Mouse (Mus musculus) gastrocnemius, postnatal 4 days (tissue): ENCODE measurements around the gene Ugt2b5. TPM values are rescaled to one million over a fixed set of nuclear protein-coding genes. Genes with fewer than 3 reads are reported as not detected.
"Not testable (repeated sequence)": the region's sequence is repeated elsewhere in the genome, so short reads cannot be mapped to it uniquely, and the experiment has no call there.

Experiments used
- DNase-seq, 2 experiments: peaks; one replicate each; pipeline ENCODE4 v3.0.0; 2021 to 2022; ENCODE audit warnings: low spot score in 2 of 2, mixed read lengths in 2 of 2
- long read RNA-seq, 2 experiments: library from polyadenylated mRNA; stranded (forward); transcript quantifications; one replicate each; pipeline ENCODE4 v2.0.0; 2021
- total RNA-seq, 2 experiments: library from RNA; stranded (reverse); gene quantifications; 2 replicates each; pipeline ENCODE4 v1.2.3; 2021

The Ugt2b5 gene
- total RNA-seq: under 1 TPM in 1 of 2 experiments, not detected in 1; 0.18 TPM
- long read RNA-seq, experiment 1: 0 reads
- long read RNA-seq, experiment 2: 0 reads

DNA sequence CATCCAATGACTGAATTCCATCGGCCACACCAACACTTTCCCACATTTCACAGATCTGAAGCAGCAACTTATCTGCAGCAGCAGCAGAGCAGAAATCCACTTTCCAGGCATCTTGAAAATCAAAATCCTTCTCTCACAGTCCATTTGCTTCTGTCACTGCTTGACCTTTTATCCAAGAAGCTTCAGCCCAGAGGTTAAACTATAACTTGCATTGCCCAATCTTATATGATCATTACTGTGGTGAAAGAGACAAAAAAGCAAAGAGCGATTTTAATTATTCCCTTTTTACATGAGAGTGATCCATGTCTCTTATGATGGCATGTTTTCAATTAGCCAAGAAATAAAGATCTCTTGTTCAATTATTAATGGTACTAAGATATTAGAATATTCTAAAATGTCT is at the start of gene Ugt2b5:
Ugt2b5 (minus strand) TSS at position 123 of the 400 bp plus-strand sequence.
- not testable (repeated sequence) for DNase-seq

GRCm38 (mm10) chr5:87175780-87176179 is 35.7 kb upstream of the Ugt2b5 start:
- not testable (repeated sequence) for DNase-seq

DNA sequence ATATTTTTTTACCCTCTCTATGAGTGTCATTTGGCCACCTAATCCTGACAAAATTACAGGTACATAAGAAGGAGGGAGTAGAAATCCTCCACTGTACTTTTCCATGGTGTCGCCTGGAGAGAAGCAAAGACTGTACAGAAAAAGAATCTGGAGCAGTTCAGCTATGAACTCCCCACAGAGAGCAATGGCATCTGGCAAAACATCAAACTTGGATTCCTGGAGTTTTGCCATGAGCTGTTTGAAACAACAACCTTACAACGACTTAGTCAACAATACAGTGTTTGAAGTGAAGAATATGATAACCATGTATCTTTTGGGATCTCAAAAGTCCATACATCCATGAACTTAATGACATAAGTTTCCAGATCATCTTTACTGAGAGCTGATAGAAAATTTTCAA is 34.6 kb upstream of the Ugt2b5 start:
- DNase-seq: no peak

DNA sequence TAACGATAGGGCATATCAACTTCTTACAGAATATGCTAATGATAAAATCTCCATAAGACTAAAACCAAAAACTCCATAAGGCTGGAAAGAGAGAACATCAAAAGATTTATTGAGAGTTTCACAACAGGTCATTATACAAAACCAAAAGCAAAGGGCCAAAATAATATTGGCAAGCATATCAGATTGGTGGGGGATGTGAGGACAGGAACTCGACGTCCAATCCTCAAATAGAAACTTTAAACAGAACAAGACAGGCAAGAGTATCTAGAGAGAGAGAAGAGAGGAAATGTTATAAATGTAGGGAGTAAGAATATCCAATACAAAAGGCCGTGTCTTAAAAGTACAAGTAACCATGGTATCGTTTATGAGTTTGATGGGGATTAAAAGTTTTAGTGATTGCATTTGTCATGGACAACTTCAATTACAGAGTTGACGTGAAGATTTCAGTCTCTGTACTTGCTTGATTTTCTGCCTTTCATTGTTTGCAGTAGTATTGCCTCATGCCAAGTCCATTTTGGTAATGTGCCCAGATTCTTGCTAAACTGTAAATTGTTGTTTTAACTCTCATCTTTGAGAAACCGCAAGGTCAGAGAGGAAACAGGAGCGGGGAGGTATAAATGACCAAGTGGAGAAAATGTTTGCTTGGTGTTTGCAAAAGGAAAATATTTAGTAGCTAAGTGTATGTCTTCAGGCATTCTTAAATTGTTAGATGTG is 7.8 kb upstream of the Ugt2b5 start:
- no peak for DNase-seq

DNA sequence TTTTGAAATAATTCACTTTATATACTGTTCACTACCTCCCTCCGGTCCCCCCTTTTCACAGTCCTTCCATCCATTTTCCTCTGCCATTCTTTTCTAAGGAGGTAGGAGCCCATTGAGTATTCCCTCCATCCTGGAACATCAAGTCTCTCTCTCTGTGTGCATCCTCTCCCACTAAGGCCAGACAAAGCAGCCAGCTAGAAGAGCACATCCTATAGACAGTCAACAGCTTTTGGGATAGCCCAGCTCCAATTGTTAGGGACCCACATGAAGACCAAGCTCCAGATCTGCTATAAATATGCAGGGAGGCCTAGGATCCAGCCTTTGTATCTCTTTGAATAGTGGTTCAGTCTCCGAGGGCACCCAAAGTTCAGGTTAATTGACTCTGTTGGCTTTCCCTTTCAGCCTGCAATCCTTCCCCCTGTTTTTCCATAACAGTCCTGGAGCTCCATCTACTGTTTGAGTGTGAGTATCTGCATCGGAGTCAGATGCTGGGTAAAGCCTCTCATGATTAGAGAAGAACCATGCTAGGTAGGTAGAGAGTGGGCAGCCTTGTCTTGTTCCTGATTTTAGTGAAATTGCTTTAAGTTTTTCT is 2.8 kb upstream of the Ugt2b5 start:
- DNase-seq: no peak

- not testable (repeated sequence) for DNase-seq
Measured at GRCm38 (mm10) chr5:87103697-87104096, 36.4 kb downstream of the Ugt2b5 start.

DNA sequence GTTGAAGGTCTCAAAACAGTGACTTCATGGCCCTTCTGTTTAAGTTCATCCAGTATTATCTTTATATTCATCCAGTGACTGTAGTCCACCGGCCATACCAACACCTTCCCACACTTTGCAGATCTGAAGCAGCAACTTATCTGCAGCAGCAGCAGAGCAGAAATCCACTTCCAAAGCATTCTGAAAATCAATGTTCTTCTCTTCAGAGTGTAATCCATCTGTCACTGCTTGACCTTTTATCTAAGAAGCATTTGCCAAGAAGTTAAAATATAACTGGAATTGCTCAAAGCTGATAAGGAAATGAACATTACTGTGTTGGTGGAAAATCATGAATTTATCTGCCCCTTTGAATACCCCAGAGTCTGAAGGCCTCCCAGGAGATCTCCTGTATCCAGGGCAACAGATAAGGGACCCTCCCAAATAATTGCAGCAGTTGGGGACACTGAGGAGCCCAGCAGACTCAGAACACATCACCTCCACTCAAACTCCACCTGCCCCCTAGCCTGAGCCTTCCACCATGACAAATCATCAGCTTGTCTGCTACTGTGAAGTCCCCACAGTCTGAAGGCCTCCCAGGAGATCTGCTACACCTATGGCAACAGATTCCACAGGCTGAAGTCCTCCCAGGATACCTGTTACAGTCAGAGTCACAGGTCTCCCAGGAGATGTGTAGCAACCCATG is 47.6 kb downstream of the Ugt2b5 start, which contains the start of gene Ugt2b36:
Ugt2b36 (minus strand) TSS at position 210 of the 682 bp plus-strand sequence.
- no peak for DNase-seq

- no peak for DNase-seq
Measured at GRCm38 (mm10) chr5:87091111-87091510, 49.0 kb downstream of the Ugt2b5 start.

- DNase-seq: no peak
Measured at GRCm38 (mm10) chr5:87089264-87089663, 50.9 kb downstream of the Ugt2b5 start.

DNA sequence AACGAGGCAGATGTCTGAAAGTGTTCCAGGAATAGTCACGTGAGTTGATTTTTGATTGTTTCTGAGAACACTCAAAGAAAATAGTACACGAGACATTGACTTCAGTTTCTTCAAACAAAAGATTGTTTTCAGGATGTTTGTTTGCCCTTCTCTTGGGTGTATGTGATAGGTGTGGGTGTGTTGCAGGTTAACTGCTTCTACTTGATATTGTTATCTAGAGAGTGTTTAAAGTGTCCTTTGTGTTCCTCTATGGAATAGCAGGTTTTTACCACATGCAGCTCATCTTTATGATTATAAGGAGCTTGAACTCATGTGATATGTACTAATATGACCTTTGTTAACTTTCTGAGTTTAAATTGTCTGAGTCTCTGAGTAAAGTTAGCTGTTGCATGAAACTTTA is 53.8 kb downstream of the Ugt2b5 start:
- no peak for DNase-seq

Other genes with a start within 250 kb of the Ugt2b5 start
- gene Ugt2b34, start 233.4 kb downstream of the Ugt2b5 start, total RNA-seq: under 1 TPM in 1 of 2 experiments, not detected in 1; 0.31 TPM
- gene Ugt2b1, start 213.8 kb downstream of the Ugt2b5 start, total RNA-seq: under 1 TPM in 1 of 2 experiments, not detected in 1; 0.13 TPM
- under 1 TPM in 1 of 2 experiments, not detected in 1; 0.10 TPM for gene Ugt2b35, start 139.5 kb downstream of the Ugt2b5 start, total RNA-seq
- not detected for gene Ugt2b36, start 47.8 kb downstream of the Ugt2b5 start, total RNA-seq
- not detected for gene Ugt2b37, start 114.5 kb upstream of the Ugt2b5 start, total RNA-seq
- gene Ugt2a3, start 196.9 kb upstream of the Ugt2b5 start, total RNA-seq: not detected